Mouse (Mus musculus): Measurements from ENCODE around the gene Tmem117. TPM values are rescaled to one million over a fixed set of nuclear protein-coding genes. Genes with fewer than 3 reads are reported as not detected.

Gene Tmem117
- polyA plus RNA-seq, 1 experiment: 9.1 TPM

- TF ChIP-seq CTCF (IDR thresholded peaks at IDR 0.05; ENCODE audit: borderline replicate concordance, insufficient read depth, low read depth, low read length) (no peak), POLR2A (IDR thresholded peaks at IDR 0.05; ENCODE audit: borderline replicate concordance, insufficient read depth, low read length) (no peak)
- no peak overlapping the region for H3K27ac ChIP-seq (ENCODE audit: insufficient read depth, low read length)
- 95% methylated on average over 2 of the region's 2 CpGs for WGBS
- H3K4me1 ChIP-seq (ENCODE audit: control insufficient read depth, insufficient read depth, low read length): no peaks in the 10 kb centered on the region
- DNase-seq: no peak
- H3K4me3 ChIP-seq (replicated peaks; ENCODE audit: insufficient read depth, low read depth, low read length): no peak overlapping the region
- H3K27me3 ChIP-seq (ENCODE audit: control insufficient read depth, insufficient read depth, low read length): no peaks in the 10 kb centered on the region
Measured at GRCm38 (mm10) chr15:95145118-95145517, 516.1 kb downstream of the Tmem117 start.

Other genes starting within 250 kb of the Tmem117 start
- 4.5 and 5.1 TPM in 2 replicates for gene Adamts20, start 163.8 kb upstream of the Tmem117 start, polyA plus RNA-seq (2012; rRNA removed)
- 1.7 and 2.1 TPM in 2 replicates for gene Pus7l, start 85.7 kb upstream of the Tmem117 start, polyA plus RNA-seq (2012; rRNA removed)
- 1.9 TPM in 2 replicates for gene Irak4, start 85.6 kb upstream of the Tmem117 start, polyA plus RNA-seq (2012; rRNA removed)
- gene Twf1, start 39.3 kb upstream of the Tmem117 start, polyA plus RNA-seq (2012; rRNA removed): 44.2 and 49.6 TPM in 2 replicates

All from cerebellum, adult 2 months (tissue).